Mouse (Mus musculus) v-Abl transformed pro-B cells (cell line): ENCODE data around the gene Cd99l2.

Experiments
- in situ Hi-C, 2 experiments: fragments of 400-800 bp; cut with MboI; formaldehyde crosslinking; loops; one replicate each; pipeline ENCODE4 v1.15.1; 2025; ENCODE audit not compliant: unreplicated experiment in 2 of 2

Cd99l2 gene

GRCm38 (mm10) chrX:71468639-71469295 is 23.9 kb downstream of the Cd99l2 start:
- in situ Hi-C loops: no loop called here

- in situ Hi-C loops: no loop called here
These were observed 25.2 kb downstream of the Cd99l2 start for GRCm38 (mm10) chrX:71467491-71467890.

DNA sequence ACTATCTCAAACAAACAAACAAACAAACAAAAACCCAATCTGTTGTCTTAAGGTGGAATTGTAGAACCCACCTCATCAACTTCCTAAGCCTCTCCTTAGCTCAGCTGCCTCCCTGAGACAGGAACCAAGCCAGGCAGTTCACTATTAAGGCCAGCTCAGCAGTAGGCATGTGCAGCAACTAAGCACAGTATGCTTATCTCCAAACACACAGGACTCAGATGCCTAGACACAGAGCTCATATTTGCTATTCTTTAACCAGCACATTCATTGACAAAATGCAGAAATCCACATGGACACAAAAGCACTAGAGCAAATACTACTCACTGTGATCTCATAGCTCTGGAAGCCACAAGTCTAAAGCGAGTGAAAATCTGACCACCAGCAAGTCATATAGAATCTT is 27.2 kb downstream of the Cd99l2 start:
- in situ Hi-C loops: no loop called here

- in situ Hi-C loops: no loop called here
These were observed 28.4 kb downstream of the Cd99l2 start for GRCm38 (mm10) chrX:71464138-71464826.

GRCm38 (mm10) chrX:71456078-71456737 is 36.4 kb downstream of the Cd99l2 start:
- in situ Hi-C loops: no loop called here

GRCm38 (mm10) chrX:71442916-71443315 is 49.7 kb downstream of the Cd99l2 start:
- in situ Hi-C loops: loop anchor here (25.0 kb wide), 1 partner anchor 494 kb away; no protein-coding TSS in a partner anchor

GRCm38 (mm10) chrX:71439473-71439872 is 53.2 kb downstream of the Cd99l2 start:
- in situ Hi-C loops: loop anchor here (25.0 kb wide), 1 partner anchor 498 kb away; no protein-coding TSS in a partner anchor

GRCm38 (mm10) chrX:71435542-71435941 is 57.1 kb downstream of the Cd99l2 start:
- in situ Hi-C loops: loop anchor here (25.0 kb wide), 1 partner anchor 502 kb away; no protein-coding TSS in a partner anchor

DNA sequence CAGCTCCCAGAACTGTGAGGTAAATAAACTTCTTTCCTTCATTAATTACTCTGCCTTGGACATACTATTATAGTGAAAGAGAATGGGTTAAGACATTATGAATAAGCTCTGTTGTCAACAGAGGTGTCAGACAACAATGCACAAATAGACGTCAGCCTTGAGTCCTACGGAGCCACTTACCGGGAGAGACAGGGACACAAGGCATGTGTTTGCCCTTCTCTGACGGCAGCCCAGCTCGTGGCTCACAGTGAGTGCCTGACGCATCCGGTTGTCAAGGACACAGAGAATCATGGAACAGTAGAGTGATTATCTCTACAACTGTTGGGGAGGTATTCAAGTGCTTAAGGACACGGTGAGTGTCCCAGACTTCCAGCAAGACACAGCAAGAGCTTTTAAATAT is 57.8 kb downstream of the Cd99l2 start:
- in situ Hi-C loops: loop anchor here (25.0 kb wide), 1 partner anchor 502 kb away; no protein-coding TSS in a partner anchor

DNA sequence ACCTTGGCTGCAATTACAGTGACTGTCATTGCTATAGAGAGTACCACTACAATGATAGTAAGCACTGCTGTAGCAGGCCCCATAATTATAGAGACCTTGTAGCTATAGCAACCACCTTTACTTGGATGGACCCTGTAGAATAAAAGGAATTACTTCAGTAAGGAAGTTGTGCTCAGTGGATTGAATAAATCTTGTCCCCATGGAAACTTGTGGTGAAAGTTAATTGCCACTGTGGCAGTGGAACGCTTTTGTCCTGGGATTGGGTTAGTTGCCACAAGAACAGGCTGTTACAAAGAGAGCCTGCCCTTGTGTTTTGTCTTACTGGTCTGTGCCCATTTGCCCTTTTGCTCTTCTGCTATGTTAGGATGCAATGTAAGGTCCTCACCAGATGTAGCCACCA is 58.2 kb downstream of the Cd99l2 start:
- in situ Hi-C loops: loop anchor here (25.0 kb wide), 1 partner anchor 503 kb away; no protein-coding TSS in a partner anchor

DNA sequence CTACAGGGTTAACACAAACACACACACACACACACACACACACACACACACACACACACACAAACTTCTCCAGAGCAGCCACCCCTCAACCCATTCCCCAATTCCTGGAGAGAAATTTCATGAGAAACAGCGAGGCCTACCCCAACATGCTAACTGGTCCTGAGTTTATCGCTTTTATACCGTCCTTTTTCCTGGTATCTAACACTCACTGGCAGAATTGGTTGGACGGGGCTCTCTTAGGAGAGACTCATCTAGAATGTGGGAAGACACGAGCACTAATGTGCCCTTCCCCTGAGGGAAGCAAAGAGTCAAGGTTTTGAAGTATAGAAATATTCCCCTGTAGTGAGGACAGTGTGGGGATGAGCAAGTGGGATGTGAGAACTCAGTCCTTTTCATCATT is 61.7 kb downstream of the Cd99l2 start:
- in situ Hi-C loops: loop anchor here (25.0 kb wide), 1 partner anchor 506 kb away; no protein-coding TSS in a partner anchor

DNA sequence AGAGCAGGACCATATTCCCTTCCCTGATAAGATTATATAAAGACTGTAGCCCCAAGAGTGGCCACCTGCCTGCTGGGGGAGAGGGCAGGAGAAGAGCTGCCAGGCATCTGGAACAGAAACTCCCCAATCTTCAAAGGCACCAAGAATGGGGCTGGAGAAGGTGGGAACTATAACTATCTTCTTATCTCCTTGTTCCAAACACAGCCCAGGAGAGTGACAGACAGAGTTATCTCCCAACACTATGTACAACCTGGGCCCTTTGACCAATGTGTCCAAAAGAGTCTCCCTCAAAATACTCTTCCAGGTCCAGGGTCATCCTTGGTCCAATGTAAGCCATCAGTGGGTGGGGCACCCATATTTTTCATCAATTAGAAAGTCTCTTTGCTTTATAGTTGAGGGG is 65.2 kb downstream of the Cd99l2 start:
- in situ Hi-C loops: loop anchor here (5.0 to 25.0 kb wide), 2 partner anchors 175 to 510 kb away; no protein-coding TSS in a partner anchor

- in situ Hi-C loops: loop anchor here (5.0 to 25.0 kb wide), 2 partner anchors 176 to 511 kb away; no protein-coding TSS in a partner anchor
These were observed 66.7 kb downstream of the Cd99l2 start for GRCm38 (mm10) chrX:71425746-71426519.

DNA sequence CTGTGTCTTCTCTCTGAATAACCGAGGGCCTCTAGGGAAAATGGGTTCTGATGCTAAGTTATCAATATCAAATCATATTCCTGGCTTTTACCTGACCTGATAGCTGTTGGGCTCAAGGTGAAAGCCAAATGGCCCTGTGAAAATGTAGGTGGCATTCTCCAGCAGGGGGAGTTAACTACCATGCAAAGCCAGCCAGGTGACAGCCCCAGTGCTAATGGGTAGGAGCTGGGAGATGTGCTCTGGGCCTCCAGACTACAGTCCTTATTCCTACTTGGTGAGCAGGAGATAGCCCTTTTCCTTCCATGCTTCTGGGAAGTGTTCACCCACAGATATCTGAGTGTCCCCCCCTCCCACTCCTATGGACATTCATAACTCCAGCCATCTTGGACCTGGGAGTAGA is 67.8 kb downstream of the Cd99l2 start:
- in situ Hi-C loops: loop anchor here (5.0 to 25.0 kb wide), 2 partner anchors 177 to 512 kb away; no protein-coding TSS in a partner anchor

- in situ Hi-C loops: no loop called here
These were observed 79.0 kb downstream of the Cd99l2 start for GRCm38 (mm10) chrX:71413616-71414015.

DNA sequence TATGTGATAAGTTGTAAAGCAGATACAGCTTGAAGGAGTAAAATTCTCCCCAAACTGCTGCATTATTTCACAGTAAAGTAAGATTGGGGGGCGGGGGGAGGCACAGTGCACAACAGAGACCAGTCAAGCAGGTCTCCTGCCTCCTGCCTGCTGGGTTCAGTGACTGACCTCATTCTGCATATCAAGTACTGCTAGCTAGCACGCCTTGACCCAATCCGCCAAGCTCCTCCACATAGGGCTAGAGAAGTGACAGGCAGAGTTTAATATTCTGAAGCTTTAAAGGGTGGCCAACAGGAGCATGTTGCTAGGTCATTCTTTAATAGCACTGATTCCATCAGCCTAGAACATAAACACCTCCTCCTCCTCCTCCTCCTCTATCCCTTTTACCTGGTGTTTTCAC is 79.9 kb downstream of the Cd99l2 start:
- in situ Hi-C loops: no loop called here

DNA sequence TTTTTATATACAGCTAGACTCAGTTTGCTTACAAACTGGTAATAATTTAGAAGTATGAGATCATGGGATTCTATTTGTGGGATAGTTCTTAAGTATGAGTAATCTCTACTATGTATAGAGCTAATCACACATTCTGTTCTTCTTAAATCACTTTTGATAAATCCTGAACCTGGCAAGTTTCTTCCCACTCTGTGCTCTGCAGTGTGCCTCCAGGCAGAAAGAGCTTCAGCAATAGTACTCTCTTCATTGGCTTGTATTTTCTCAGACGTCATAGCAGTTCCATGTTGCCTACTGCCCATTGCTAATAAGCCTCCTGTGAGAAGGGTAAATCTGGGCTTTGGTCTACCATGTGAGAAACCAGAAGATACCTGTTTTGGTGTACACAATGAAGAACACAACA is 84.3 kb downstream of the Cd99l2 start:
- in situ Hi-C loops: no loop called here

GRCm38 (mm10) chrX:71406290-71406689 is 86.4 kb downstream of the Cd99l2 start:
- in situ Hi-C loops: no loop called here

DNA sequence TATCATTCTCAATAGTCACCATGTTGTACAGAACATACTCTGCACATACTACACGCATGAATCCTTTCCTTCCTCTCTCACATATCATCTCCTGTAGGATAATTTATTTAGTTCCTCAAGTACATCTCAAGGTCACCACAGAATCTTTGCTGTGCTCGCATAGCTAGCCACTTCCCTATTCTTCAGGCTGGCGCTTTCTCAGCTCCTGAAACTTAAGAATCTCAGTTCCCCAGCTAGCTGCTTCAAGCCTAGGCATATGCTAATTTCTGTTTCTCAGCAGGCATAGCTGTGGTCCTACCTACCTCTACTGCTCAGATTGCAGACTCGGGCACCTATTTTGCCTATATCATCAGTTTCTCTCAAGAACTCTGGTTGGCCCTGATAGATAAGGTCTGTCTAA is 96.3 kb downstream of the Cd99l2 start:
- in situ Hi-C loops: loop anchor here in 1 of 2 experiments (25.0 kb wide), 1 partner anchor 1034 kb away; the partner anchor contains the start of gene Ids

DNA sequence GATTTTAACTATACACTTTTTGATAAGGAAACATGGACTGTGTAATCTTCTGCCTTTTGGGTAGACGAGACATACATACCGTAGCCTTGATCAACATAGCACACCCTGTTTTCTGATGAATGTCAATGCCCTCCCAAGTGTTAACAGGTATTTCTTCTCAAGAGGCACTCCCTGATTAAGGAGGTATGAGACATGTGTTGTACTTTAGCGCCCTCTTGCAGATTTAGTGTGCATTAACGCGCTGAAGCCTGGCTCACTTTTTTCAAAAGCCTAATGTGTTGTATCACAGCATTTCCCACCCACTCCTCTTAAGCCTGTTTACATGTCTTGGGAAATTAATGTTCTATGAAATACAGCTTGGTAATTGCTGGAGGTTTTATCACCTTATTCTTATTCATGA is 111.1 kb downstream of the Cd99l2 start:
- in situ Hi-C loops: loop anchor here (5.0 to 25.0 kb wide), 3 partner anchors 47 to 1019 kb away; partner anchors contain the start of gene Ids (in 1 of the 2)
